Mouse (Mus musculus): ENCODE results near the gene Cetn3. TPM values are rescaled to one million over a fixed set of nuclear protein-coding genes. Genes with fewer than 3 reads are reported as not detected.

The Cetn3 gene
- total RNA-seq, 2 experiments from 2014 or later = 152 to 161 TPM

DNA sequence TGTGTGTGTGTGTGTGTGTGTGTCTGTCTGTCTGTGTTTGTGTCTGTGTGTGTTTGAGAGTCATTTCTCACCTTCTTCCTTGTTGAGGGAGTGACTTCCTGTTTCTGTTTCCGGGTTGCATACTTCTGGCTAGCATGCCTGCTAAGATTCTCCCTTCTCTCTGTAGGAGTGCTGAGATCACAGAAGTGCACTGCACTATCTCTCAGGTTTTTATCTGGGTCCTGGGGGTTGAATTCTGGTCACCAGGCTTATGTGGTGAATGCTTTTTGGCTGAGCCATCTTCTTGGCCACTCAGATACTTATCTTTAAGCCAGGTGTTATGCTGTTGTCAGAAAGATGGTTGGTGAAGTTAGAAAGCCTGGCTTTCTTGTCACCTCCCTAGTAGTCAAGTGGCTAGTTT, 11.0 kb downstream of the Cetn3 start:
- intact Hi-C loops (cut with DNase I) = no loop called here

GRCm38 (mm10) chr13:81801121-81801520, 18.2 kb downstream of the Cetn3 start:
- intact Hi-C loops (cut with DNase I) = no loop called here
- no peak for DNase-seq (ENCODE audit: low spot score in 2 of 2)

More for the DNA sequence above, 11.0 kb downstream of the Cetn3 start:
- no peak for DNase-seq (ENCODE audit: low spot score in 2 of 2)

- DNase-seq (ENCODE audit: low spot score in 2 of 2) = no peak
- intact Hi-C loops (cut with DNase I) = no loop called here
Measured at GRCm38 (mm10) chr13:81803713-81804112, 20.8 kb downstream of the Cetn3 start.

DNA sequence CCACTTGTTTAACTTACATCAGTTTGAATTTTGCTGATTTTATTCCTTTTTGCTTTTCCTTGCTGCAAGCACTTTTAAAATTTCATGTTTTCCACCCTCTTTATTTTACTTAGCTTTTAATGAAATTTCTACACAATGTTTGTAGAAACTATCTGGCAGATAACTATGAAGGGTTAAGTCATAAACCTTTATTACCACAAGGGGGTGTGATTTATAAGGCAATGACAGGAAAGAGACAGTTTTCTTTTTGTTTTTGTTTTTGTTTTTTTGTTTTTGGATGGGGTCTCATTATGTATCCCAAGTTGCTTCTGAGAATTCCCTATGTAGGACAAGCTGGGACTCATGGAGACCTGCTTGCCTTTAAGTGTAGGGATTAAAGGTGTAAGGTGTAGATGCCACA, 39.9 kb downstream of the Cetn3 start:
- no peak for DNase-seq (ENCODE audit: low spot score in 2 of 2)
- intact Hi-C loops (cut with DNase I) = loop anchor here (10.0 kb wide), 1 partner anchor 112 kb away; no protein-coding TSS in a partner anchor

GRCm38 (mm10) chr13:81824576-81825330, 41.9 kb downstream of the Cetn3 start:
- intact Hi-C loops (cut with DNase I) = loop anchor here (10.0 kb wide), 1 partner anchor 110 kb away; no protein-coding TSS in a partner anchor
- DNase-seq (ENCODE audit: low spot score in 2 of 2) = peak; percentile 56 to 84

GRCm38 (mm10) chr13:81828486-81828885, 45.6 kb downstream of the Cetn3 start:
- intact Hi-C loops (cut with DNase I) = loop anchor here (10.0 kb wide), 1 partner anchor 106 kb away; no protein-coding TSS in a partner anchor
- peak; percentile 58 to 86 for DNase-seq (ENCODE audit: low spot score in 2 of 2)

GRCm38 (mm10) chr13:81831838-81832237, 49.0 kb downstream of the Cetn3 start:
- intact Hi-C loops (cut with DNase I) = no loop called here

GRCm38 (mm10) chr13:81836386-81837177, 53.7 kb downstream of the Cetn3 start:
- intact Hi-C loops (cut with DNase I) = no loop called here
- no peak for DNase-seq (ENCODE audit: low spot score in 2 of 2)

More at GRCm38 (mm10) chr13:81831838-81832237, 49.0 kb downstream of the Cetn3 start:
- DNase-seq (ENCODE audit: low spot score in 2 of 2) = no peak

DNA sequence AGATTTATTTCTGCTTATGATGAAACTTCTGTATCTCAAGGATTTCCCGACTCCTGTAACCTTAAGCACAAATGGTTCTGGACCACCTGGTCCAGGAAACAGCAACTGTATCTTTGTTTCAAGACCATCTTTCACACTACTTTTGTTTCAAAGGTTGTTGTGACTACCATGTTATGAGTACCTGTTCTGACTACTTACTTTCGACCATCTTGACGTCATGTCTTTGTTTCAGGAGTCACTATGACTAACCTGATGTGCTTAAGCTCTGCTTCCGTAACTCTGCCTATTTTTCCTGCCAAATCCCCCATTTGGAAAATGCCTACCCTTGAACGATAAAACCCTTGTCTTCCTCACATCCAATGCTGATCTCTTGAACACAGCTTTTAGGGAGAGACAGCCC, 55.1 kb downstream of the Cetn3 start:
- DNase-seq (ENCODE audit: low spot score in 2 of 2) = no peak
- intact Hi-C loops (cut with DNase I) = no loop called here

GRCm38 (mm10) chr13:81838948-81839347, 56.1 kb downstream of the Cetn3 start:
- DNase-seq (ENCODE audit: low spot score in 2 of 2) = no peak
- intact Hi-C loops (cut with DNase I) = no loop called here

DNA sequence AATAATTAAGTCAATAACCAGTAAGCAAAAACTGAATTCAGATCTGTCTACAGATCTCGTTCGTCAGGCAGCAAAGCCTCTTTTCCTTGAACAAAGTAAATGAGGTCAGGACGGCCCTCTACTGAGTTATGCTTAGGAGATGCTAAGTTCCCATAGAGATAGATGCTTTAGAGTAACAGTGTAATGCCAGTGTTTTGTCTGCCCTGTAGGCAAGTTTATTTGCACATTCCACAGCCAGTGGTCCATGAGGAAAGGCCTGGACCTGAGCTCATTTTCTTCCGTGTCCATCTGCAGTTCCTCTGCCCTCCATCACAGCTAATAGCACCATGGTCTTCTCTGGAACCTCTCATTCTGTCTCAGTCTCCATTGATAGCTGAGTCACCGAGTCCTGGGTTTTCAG, 57.4 kb downstream of the Cetn3 start:
- intact Hi-C loops (cut with DNase I) = no loop called here
- DNase-seq (ENCODE audit: low spot score in 2 of 2) = no peak

GRCm38 (mm10) chr13:81840646-81841045, 57.8 kb downstream of the Cetn3 start:
- intact Hi-C loops (cut with DNase I) = no loop called here
- DNase-seq (ENCODE audit: low spot score in 2 of 2) = no peak

DNA sequence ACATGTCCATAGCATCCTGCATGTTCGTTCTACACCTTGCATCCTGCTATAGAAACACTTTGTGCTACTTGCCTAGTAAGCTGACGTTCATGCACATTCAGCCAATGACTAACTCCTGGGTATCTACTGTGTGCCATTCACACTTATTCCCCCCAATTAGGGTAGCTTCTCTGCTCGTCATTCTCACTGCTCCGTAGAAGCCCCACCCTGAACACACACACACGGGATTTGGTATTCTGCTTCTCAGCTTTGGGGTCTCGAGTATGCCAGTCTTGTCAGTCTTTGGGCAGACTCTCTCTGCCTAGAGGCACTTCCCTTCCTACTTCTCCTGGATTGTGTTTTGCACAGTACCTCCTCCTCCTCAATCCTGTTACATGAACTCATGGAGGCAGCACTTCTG, 59.4 kb downstream of the Cetn3 start:
- DNase-seq (ENCODE audit: low spot score in 2 of 2) = no peak
- intact Hi-C loops (cut with DNase I) = no loop called here

Other genes with a start within 250 kb of the Cetn3 start
- 1 to 10 TPM; 1.7 to 1.8 TPM for gene Adgrv1, start 149.9 kb upstream of the Cetn3 start, total RNA-seq (2021)
- 10 to 100 TPM in 1 of 2 experiments, 1 to 10 TPM in 1; 9.7 to 10.9 TPM for gene Lysmd3, start 125.4 kb upstream of the Cetn3 start, total RNA-seq (2021)
- 1 to 10 TPM; 2.5 to 3.9 TPM for gene Polr3g, start 72.1 kb upstream of the Cetn3 start, total RNA-seq (2021)
- 10 to 100 TPM; 25.4 to 27.9 TPM for gene Mblac2, start 71.7 kb upstream of the Cetn3 start, total RNA-seq (2021)

Measured in left cerebral cortex, postnatal 14 days (tissue).